ENCODE assay signal across 14 mouse cellular contexts in the genomic region with DNA sequence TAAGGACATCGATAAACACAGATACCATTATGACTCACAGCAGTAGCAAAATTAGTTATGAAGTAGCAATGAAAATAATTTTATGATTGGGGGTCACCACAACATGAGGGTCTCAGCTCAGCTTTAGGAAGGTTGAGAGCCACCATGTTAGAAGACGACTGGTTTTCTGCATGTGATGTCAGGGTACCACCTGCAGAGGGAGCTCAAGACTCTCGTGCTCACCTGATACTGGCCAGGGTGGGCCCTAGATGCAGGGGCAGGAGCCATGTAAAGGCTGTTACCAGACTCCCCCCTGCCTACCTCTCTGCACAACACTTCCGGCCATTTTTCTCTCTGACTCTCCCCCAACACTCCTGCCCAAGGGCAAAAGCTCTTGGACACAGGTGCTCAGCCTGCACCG. TPM values are rescaled to one million over a fixed set of nuclear protein-coding genes. Genes with fewer than 3 reads are reported as not detected.
DNase-seq lines count a peak whose midpoint lies in the region; ATAC-seq and TF ChIP-seq lines count a peak whose summit lies in the region.
"Had no signal": no experiment of that assay in that cellular context is flagged by ENCODE, and none has a peak within 500 bp of the region (broad histone marks: within the 10 kb centered on the region; RNA-seq: fewer than 3 reads in every experiment).

No protein-coding gene starts in this region.

- TF ChIP-seq POLR2A in small intestine, adult 2 months (IDR thresholded peaks at IDR 0.05; ENCODE audit: low read depth, low read length), result no peak

- H3K27me3 ChIP-seq in lung, embryonic 14.5 days (ENCODE audit: insufficient read depth, low read length), result no peaks in the 10 kb centered on the region
- peaks cover 15% of the 10 kb centered on the region for H3K27me3 ChIP-seq in G1E (ENCODE audit: insufficient read depth, low read length)
- no peaks in the 10 kb centered on the region for H3K27me3 ChIP-seq in small intestine, adult 2 months (ENCODE audit: control insufficient read depth, insufficient read depth, low read length)
- no peaks in the 10 kb centered on the region for H3K27me3 ChIP-seq in neural tube, embryonic 15.5 days (replicated peaks)
- no peaks in the 10 kb centered on the region for H3K27me3 ChIP-seq in hindbrain, embryonic 13.5 days

- 60% methylated on average over 5 of the region's 5 CpGs for WGBS in lung, embryonic 14.5 days
- 62% methylated on average over 5 of the region's 5 CpGs for WGBS in small intestine, adult 2 months
- 67% methylated on average over 5 of the region's 5 CpGs for WGBS in neural tube, embryonic 15.5 days
- WGBS in hindbrain, embryonic 13.5 days, result 72% methylated on average over 5 of the region's 5 CpGs

- H3K9me3 ChIP-seq in lung, embryonic 14.5 days (ENCODE audit: low read depth, low read length), result no peaks in the 10 kb centered on the region
- no peaks in the 10 kb centered on the region for H3K9me3 ChIP-seq in G1E (replicated peaks)
- no peaks in the 10 kb centered on the region for H3K9me3 ChIP-seq in neural tube, embryonic 15.5 days (replicated peaks)
- no peaks in the 10 kb centered on the region for H3K9me3 ChIP-seq in hindbrain, embryonic 13.5 days

- H3K4me2 ChIP-seq in lung, embryonic 14.5 days, result no peak overlapping the region
- H3K4me2 ChIP-seq in neural tube, embryonic 15.5 days, result no peak overlapping the region
- no peak overlapping the region for H3K4me2 ChIP-seq in hindbrain, embryonic 13.5 days

- no peak overlapping the region for H3K9ac ChIP-seq in lung, embryonic 14.5 days
- H3K9ac ChIP-seq in neural tube, embryonic 15.5 days (replicated peaks), result no peak overlapping the region
- H3K9ac ChIP-seq in hindbrain, embryonic 13.5 days, result no peak overlapping the region

- no peaks in the 10 kb centered on the region for H3K36me3 ChIP-seq in lung, embryonic 14.5 days (ENCODE audit: insufficient read depth)
- H3K36me3 ChIP-seq in G1E (replicated peaks), result no peaks in the 10 kb centered on the region
- no peaks in the 10 kb centered on the region for H3K36me3 ChIP-seq in small intestine, adult 2 months (ENCODE audit: control insufficient read depth, insufficient read depth, low read length)
- no peaks in the 10 kb centered on the region for H3K36me3 ChIP-seq in neural tube, embryonic 15.5 days
- no peaks in the 10 kb centered on the region for H3K36me3 ChIP-seq in hindbrain, embryonic 13.5 days

- H3K4me1 ChIP-seq in lung, embryonic 14.5 days (ENCODE audit: insufficient read depth), result no peaks in the 10 kb centered on the region
- H3K4me1 ChIP-seq in G1E (ENCODE audit: insufficient read depth, low read depth, low read length), result no peaks in the 10 kb centered on the region
- H3K4me1 ChIP-seq in small intestine, adult 2 months (ENCODE audit: control insufficient read depth, insufficient read depth, insufficient read length, low read length), result no peaks in the 10 kb centered on the region
- H3K4me1 ChIP-seq in neural tube, embryonic 15.5 days, result peaks cover 12% of the 10 kb centered on the region
- H3K4me1 ChIP-seq in hindbrain, embryonic 13.5 days (replicated peaks), result peaks cover 18% of the 10 kb centered on the region

- TF ChIP-seq CTCF in lung, embryonic 14.5 days (IDR thresholded peaks at IDR 0.05; ENCODE audit: low read depth), result peak; percentile 31; the same call in 1 of the 2 replicates
- peak; percentile 28; the same call in 1 of the 2 replicates for TF ChIP-seq CTCF in G1E (IDR thresholded peaks at IDR 0.05; ENCODE audit: low read depth, low read length)
- peak; percentile 33; the same call in 1 of the 2 replicates for TF ChIP-seq CTCF in small intestine, adult 2 months (IDR thresholded peaks at IDR 0.05; ENCODE audit: extremely low read depth, insufficient read length, insufficient replicate concordance, low read depth, low read length)

- H3K27ac ChIP-seq in lung, embryonic 14.5 days (ENCODE audit: low read depth), result no peak overlapping the region
- H3K27ac ChIP-seq in small intestine, adult 2 months (ENCODE audit: insufficient read depth, low read depth, low read length), result no peak overlapping the region
- no peak overlapping the region for H3K27ac ChIP-seq in neural tube, embryonic 15.5 days (replicated peaks)
- H3K27ac ChIP-seq in hindbrain, embryonic 13.5 days, result no peak overlapping the region
- H3K27ac ChIP-seq: hindbrain, postnatal 0 days; macrophage had no signal

- H3K4me3 ChIP-seq in lung, embryonic 14.5 days (ENCODE audit: low read depth, low read length), result no peak overlapping the region
- H3K4me3 ChIP-seq in G1E (ENCODE audit: low read depth, low read length), result no peak overlapping the region
- no peak overlapping the region for H3K4me3 ChIP-seq in small intestine, adult 2 months (ENCODE audit: low read depth, low read length)
- no peak overlapping the region for H3K4me3 ChIP-seq in neural tube, embryonic 15.5 days (replicated peaks)
- no peak overlapping the region for H3K4me3 ChIP-seq in hindbrain, embryonic 13.5 days

- ATAC-seq in lung, embryonic 14.5 days (ENCODE audit: insufficient read depth), result no peak
- ATAC-seq in G1E (ENCODE audit: extremely low read depth, insufficient number of reproducible peaks, low FRiP score, poor library complexity, severe bottlenecking), result no peak
- ATAC-seq in neural tube, embryonic 15.5 days (ENCODE audit: low FRiP score), result no peak
- no peak for ATAC-seq in hindbrain, embryonic 13.5 days (ENCODE audit: low FRiP score)
- ATAC-seq: forebrain, embryonic 16.5 days; hindbrain, postnatal 0 days had no signal

- peak; percentile 21 for DNase-seq in gastrocnemius, postnatal 25 days
- DNase-seq in gastrocnemius, postnatal 10 days, result no peak
- DNase-seq in lung, embryonic 14.5 days, result no peak
- no peak for DNase-seq in lung, postnatal 14 days
- peak; percentile 15 for DNase-seq in G1E (ENCODE audit: low spot score)
- DNase-seq: adrenal gland, adult 8-10 months; cerebellum, adult 18-20 months; left cerebral cortex, postnatal 4 days had no signal

RNA-seq across cellular contexts. Expression of a gene that starts 11.2 kb away (rescaled TPM):
- 1 to 10 TPM; 2.3 to 3.2 TPM for total RNA-seq in gastrocnemius, postnatal 25 days (2021)
- 1 to 10 TPM; 1.3 to 1.9 TPM for total RNA-seq in gastrocnemius, postnatal 10 days (2021)
- not detected in 2 replicates for polyA plus RNA-seq in lung, embryonic 14.5 days (2014; fragmentation: Nextera tagmentation; extraction: Ambion mirVana)
- total RNA-seq in G1E (2014; fragmentation: Nextera tagmentation) (not detected in 2 replicates), G1E (2017) (0.05 and 0.12 TPM in 2 replicates)
- not detected in 2 replicates for polyA plus RNA-seq in G1E (2012)
- polyA plus RNA-seq in small intestine, adult 2 months (2012; rRNA removed), result 0.15 TPM in 1 of 2 replicates, not detected in the other
- 3.4 and 3.5 TPM in 2 replicates for polyA plus RNA-seq in neural tube, embryonic 15.5 days (2015; fragmentation: Nextera tagmentation; extraction: Ambion mirVana)
- polyA plus RNA-seq in hindbrain, embryonic 13.5 days (2015; fragmentation: Nextera tagmentation; extraction: Ambion mirVana), result 0.65 and 1.1 TPM in 2 replicates
- polyA plus RNA-seq: macrophage had no signal

RNA-seq across cellular contexts. Expression of a gene that starts 31.2 kb away (rescaled TPM):
- 100 to 1,000 TPM; 174 to 193 TPM for total RNA-seq in gastrocnemius, postnatal 25 days (2021)
- total RNA-seq in gastrocnemius, postnatal 10 days (2021), result 10 to 100 TPM; 29.6 to 48.0 TPM
- polyA plus RNA-seq in lung, embryonic 14.5 days (2014; fragmentation: Nextera tagmentation; extraction: Ambion mirVana), result 4.0 and 4.6 TPM in 2 replicates
- total RNA-seq in G1E (2014; fragmentation: Nextera tagmentation) (23.1 and 25.9 TPM in 2 replicates), G1E (2017) (19.2 and 19.6 TPM in 2 replicates)
- polyA plus RNA-seq in G1E (2012), result 9.8 and 14.1 TPM in 2 replicates
- polyA plus RNA-seq in small intestine, adult 2 months (2012; rRNA removed), result 1.4 and 4.0 TPM in 2 replicates
- polyA plus RNA-seq in neural tube, embryonic 15.5 days (2015; fragmentation: Nextera tagmentation; extraction: Ambion mirVana), result 13.2 and 15.5 TPM in 2 replicates
- polyA plus RNA-seq in hindbrain, embryonic 13.5 days (2015; fragmentation: Nextera tagmentation; extraction: Ambion mirVana), result 18.3 and 19.9 TPM in 2 replicates

Comparison
In these comparisons a context has a peak if more than half of its experiments do, and no peak if none do; other contexts are left out.
1. DNase-seq: peak in gastrocnemius, postnatal 25 days (single experiment) and G1E (single experiment); none in gastrocnemius, postnatal 10 days (single experiment), lung, embryonic 14.5 days (single experiment) and lung, postnatal 14 days (single experiment).
2. Peak in every context shown above with its lines, with median percentiles within 50 percentile points of each other: CTCF ChIP-seq.